Mouse (Mus musculus): ENCODE data around the gene Gm2431.
"Not testable (repeated sequence)": the region's sequence is repeated elsewhere in the genome, so short reads cannot be mapped to it uniquely, and the experiment has no call there.

DNA sequence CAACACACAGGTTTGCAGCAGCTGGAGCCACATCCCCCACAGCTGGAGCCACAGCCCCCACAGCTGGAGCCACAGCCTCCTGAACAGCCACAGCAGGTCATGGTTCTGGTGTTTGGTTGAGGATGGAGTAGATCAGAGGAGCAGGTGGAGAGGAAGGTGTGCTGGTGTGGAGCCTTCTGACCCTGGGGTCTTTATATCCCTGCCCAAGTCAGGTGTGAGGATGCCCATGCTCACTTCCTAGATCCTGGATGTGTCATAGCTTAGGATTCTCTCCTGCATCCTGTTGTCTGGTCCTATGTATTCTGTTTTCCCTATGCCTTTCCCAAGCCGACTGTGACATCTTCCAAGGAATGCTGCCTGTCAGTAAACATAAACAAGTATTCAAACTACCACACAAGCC lies at the start of gene Gm2431:
- TF ChIP-seq POLR2A (IDR thresholded peaks at IDR 0.05; ENCODE audit: control insufficient read depth, low read depth, low read length); CTCF (IDR thresholded peaks at IDR 0.05; ENCODE audit: control insufficient read depth, insufficient read depth, insufficient replicate concordance, low read depth, low read length): not testable (repeated sequence)
